Mouse (Mus musculus): ENCODE measurements at regions not wholly inside any gene's neighbourhood (a gene's known extent, or its start where the extent isn't known, plus 50 kb on each side); places are given as distances from the start of the nearest gene placed in this dataset.

GRCm38 (mm10) chr15:96770786-96771185 lies 71.3 kb upstream of the Slc38a2 start:
- no peak for DNase-seq (ENCODE audit: low read depth)
- no peak for TF ChIP-seq CTCF (IDR thresholded peaks at IDR 0.05; ENCODE audit: borderline replicate concordance, extremely low read depth, insufficient read depth, insufficient read length)
- no peak for TF ChIP-seq POLR2A (IDR thresholded peaks at IDR 0.05; ENCODE audit: borderline replicate concordance, extremely low read depth, insufficient read depth, insufficient read length, poor library complexity, severe bottlenecking)

GRCm38 (mm10) chr15:96770299-96770698 lies 70.8 kb upstream of the Slc38a2 start:
- DNase-seq (ENCODE audit: low read depth), result no peak
- TF ChIP-seq POLR2A (IDR thresholded peaks at IDR 0.05; ENCODE audit: borderline replicate concordance, extremely low read depth, insufficient read depth, insufficient read length, poor library complexity, severe bottlenecking), result no peak
- TF ChIP-seq CTCF (IDR thresholded peaks at IDR 0.05; ENCODE audit: borderline replicate concordance, extremely low read depth, insufficient read depth, insufficient read length), result no peak

DNA sequence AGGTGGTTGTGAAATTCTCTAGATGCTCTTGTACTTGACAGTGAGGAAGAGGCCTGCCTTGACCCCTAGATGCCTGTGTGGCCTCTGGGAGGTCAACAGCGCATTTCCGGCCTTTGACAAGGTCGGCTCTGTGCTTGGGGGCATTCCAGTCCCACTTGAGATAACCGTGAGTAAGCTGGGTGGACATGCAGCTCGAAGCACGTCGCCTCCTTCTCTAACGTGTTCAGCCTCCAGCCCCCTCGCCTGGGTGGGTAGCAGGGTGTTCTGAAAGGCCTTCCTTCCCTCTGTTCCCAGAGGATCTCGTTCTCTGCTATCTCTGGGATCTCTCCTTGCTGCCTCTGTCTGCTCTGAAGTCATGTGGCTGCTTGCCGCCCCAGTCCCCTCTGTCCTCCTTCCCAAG lies 70.2 kb upstream of the Slc38a2 start:
- DNase-seq (ENCODE audit: low read depth), result no peak
- TF ChIP-seq CTCF (IDR thresholded peaks at IDR 0.05; ENCODE audit: borderline replicate concordance, extremely low read depth, insufficient read depth, insufficient read length) (no peak), POLR2A (IDR thresholded peaks at IDR 0.05; ENCODE audit: borderline replicate concordance, extremely low read depth, insufficient read depth, insufficient read length, poor library complexity, severe bottlenecking) (no peak)

- TF ChIP-seq POLR2A (IDR thresholded peaks at IDR 0.05; ENCODE audit: borderline replicate concordance, extremely low read depth, insufficient read depth, insufficient read length, poor library complexity, severe bottlenecking), result no peak
- DNase-seq (ENCODE audit: low read depth), result peak; percentile 24
These were observed 68.9 kb upstream of the Slc38a2 start for GRCm38 (mm10) chr15:96768301-96768993.

- TF ChIP-seq POLR2A (IDR thresholded peaks at IDR 0.05; ENCODE audit: borderline replicate concordance, extremely low read depth, insufficient read depth, insufficient read length, poor library complexity, severe bottlenecking), result no peak
- no peak for TF ChIP-seq CTCF (IDR thresholded peaks at IDR 0.05; ENCODE audit: borderline replicate concordance, extremely low read depth, insufficient read depth, insufficient read length)
These were observed 67.7 kb upstream of the Slc38a2 start for GRCm38 (mm10) chr15:96767188-96767587.

DNA sequence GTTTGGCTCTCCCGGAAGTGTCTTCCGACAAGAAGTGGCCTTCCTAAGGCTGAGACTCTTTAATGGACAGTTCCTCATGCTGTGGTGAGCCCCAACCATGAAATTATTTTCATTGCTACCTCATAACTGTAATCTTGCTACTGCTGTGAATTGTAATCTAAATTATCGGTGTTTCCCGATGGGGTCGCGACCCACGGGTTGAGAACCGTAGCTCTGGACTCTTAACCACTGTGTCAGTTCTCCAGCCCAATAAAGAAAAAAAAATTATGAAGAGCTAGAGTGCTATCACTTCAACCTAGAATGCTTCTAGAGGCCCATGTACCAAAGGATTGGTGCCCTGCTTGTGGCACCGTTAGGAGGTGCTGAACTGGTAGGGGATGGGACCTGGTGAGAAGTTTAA lies 66.7 kb upstream of the Slc38a2 start:
- DNase-seq (ENCODE audit: low read depth), result no peak

More at GRCm38 (mm10) chr15:96767188-96767587, 67.7 kb upstream of the Slc38a2 start:
- no peak for DNase-seq (ENCODE audit: low read depth)

GRCm38 (mm10) chr15:96763611-96764010 lies 64.1 kb upstream of the Slc38a2 start:
- TF ChIP-seq CTCF (IDR thresholded peaks at IDR 0.05; ENCODE audit: borderline replicate concordance, extremely low read depth, insufficient read depth, insufficient read length), result no peak
- no peak for TF ChIP-seq POLR2A (IDR thresholded peaks at IDR 0.05; ENCODE audit: borderline replicate concordance, extremely low read depth, insufficient read depth, insufficient read length, poor library complexity, severe bottlenecking)
- DNase-seq (ENCODE audit: low read depth), result no peak

More for the DNA sequence above, 66.7 kb upstream of the Slc38a2 start:
- TF ChIP-seq POLR2A (IDR thresholded peaks at IDR 0.05; ENCODE audit: borderline replicate concordance, extremely low read depth, insufficient read depth, insufficient read length, poor library complexity, severe bottlenecking), result no peak
- TF ChIP-seq CTCF (IDR thresholded peaks at IDR 0.05; ENCODE audit: borderline replicate concordance, extremely low read depth, insufficient read depth, insufficient read length), result no peak

DNA sequence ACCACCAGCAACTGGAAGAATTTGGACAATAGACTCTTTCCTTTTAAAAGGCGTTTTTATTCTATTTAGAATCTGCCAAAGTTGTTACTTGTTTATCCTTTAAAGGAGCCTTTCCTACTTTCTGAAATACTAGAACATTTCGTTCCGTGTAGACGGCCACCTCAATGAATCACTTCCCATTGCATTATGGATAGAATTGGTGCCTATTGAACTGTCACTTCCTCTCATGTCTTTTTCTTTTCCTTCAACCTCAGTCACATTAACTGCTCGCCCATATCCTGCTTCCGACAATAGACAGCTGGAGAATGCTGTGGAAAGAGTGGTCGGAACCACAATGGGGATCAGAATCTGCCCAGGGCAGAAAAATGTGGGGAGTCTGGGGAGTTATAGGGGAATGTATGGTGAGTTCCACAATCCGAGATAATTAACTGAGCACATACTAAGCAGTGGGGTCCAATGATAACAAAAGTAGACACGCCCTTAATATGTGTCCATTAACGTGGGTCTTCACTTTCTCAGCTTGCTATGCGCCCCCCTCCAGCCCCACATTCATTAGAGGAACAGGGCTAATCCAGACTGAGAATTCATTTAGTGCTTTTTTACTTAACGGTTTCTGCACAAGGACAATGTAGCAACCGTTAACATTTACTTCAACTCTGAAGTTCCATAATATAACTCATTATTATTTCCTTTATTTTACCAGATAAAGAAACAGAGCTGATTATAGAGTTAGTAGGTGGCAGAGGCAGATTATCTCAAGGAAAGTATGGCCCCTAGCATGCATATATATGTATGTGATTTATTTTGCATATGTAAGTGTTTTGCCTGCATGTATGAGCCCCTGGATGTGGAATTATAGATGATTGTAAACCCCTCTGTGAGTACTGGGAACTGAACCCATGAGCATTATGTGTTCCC lies 59.8 kb upstream of the Slc38a2 start:
- DNase-seq (ENCODE audit: low read depth), result peak; percentile 10
- TF ChIP-seq POLR2A (IDR thresholded peaks at IDR 0.05; ENCODE audit: borderline replicate concordance, extremely low read depth, insufficient read depth, insufficient read length, poor library complexity, severe bottlenecking) (no peak), CTCF (IDR thresholded peaks at IDR 0.05; ENCODE audit: borderline replicate concordance, extremely low read depth, insufficient read depth, insufficient read length) (no peak)

DNA sequence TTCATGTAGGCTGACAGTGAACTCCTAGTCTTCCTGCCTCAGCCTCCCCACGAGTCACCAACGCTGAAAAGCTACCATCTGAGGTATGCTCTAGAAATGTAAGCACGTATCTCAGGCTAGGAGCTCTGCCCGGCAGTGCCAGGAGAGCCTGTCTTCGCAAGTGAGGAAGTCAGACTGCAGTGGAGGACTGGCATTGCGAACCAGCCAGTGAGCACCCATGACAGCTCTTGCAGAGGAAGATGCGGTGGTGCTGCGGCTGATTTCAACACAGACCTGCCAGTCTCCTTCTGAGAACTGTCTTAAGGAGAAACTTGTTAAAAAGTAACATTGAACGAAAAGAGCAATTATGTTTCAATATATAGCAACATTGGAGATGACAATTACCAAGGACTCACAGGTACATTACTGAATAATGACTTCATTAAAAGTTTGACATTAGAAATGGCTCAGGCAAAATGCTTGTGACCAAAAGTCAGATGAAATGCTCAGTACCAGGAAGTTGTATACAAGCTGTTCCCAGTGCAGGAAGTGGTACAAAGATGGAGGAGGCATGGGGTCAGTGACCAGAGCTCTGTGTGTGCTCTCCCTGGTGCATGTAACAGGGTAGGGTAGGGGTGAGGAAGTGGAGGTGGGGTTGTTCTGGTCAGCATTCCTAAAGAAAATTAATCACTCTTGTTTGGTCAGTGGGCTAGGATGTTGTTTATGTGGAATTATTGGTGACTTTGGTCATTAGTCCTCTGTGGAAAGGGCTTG lies 58.1 kb upstream of the Slc38a2 start:
- TF ChIP-seq POLR2A (IDR thresholded peaks at IDR 0.05; ENCODE audit: borderline replicate concordance, extremely low read depth, insufficient read depth, insufficient read length, poor library complexity, severe bottlenecking), result no peak
- TF ChIP-seq CTCF (IDR thresholded peaks at IDR 0.05; ENCODE audit: borderline replicate concordance, extremely low read depth, insufficient read depth, insufficient read length), result no peak
- DNase-seq (ENCODE audit: low read depth), result no peak

DNA sequence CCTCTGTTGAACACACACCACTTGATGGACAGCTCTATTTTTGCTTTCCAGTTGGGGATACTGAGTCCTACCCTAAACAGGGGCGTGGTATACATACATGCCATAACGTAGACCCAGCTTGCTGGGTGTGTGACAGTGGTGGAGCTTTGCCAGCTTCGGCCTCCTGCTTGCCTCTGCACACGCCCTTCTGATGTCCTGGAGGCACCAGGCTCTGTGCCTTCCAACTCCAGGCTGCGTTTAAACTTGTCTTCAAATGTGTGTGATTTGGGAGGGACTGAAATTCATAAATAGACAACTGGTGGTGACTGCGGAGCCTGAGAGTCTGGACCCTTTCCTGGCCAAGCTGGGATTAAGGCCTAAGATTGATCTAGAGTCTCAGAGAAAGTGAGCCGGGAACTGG lies 56.9 kb upstream of the Slc38a2 start:
- no peak for TF ChIP-seq POLR2A (IDR thresholded peaks at IDR 0.05; ENCODE audit: borderline replicate concordance, extremely low read depth, insufficient read depth, insufficient read length, poor library complexity, severe bottlenecking)
- TF ChIP-seq CTCF (IDR thresholded peaks at IDR 0.05; ENCODE audit: borderline replicate concordance, extremely low read depth, insufficient read depth, insufficient read length), result no peak
- DNase-seq (ENCODE audit: low read depth), result no peak

DNA sequence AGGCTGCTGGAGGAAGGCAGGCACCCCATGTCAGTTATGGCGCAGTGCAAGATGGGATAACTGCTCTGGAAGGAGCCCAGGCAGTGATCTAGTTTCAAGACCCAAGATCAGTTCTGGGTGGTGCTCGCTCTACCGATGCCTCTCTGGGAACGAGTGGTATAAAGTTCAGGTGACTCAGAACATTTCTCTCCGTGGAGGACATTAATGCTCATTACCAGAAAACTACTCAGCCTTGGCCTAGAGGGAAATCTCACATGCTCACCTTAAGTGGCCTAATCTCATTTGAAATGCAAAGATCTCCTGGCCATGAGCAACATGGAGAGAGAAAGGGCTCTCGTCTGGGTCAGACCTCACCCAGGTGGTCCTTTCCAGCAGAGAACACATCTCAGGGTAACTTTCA lies 56.4 kb upstream of the Slc38a2 start:
- no peak for TF ChIP-seq CTCF (IDR thresholded peaks at IDR 0.05; ENCODE audit: borderline replicate concordance, extremely low read depth, insufficient read depth, insufficient read length)
- no peak for TF ChIP-seq POLR2A (IDR thresholded peaks at IDR 0.05; ENCODE audit: borderline replicate concordance, extremely low read depth, insufficient read depth, insufficient read length, poor library complexity, severe bottlenecking)
- DNase-seq (ENCODE audit: low read depth), result no peak

Measured in brain, embryonic 14.5 days (tissue).